Mouse (Mus musculus) CH12.LX (cell line): ENCODE measurements around the gene Hmces. TPM values are rescaled to one million over a fixed set of nuclear protein-coding genes. Genes with fewer than 3 reads are reported as not detected.

Experiments
- DNase-seq: peaks from one replicate; pipeline ENCODE4 v3.0.0-alpha.2; 2013; ENCODE audit errors: extremely low read depth
- H3K27ac ChIP-seq: 2 replicates; pipeline ENCODE4 v1.5.1; 2012; ENCODE audit warnings: low read depth, mild to moderate bottlenecking, control low read depth, moderate library complexity; ENCODE audit not compliant: insufficient read depth
- H3K27me3 ChIP-seq: replicated peaks from 2 replicates; pipeline ENCODE3; 2012; ENCODE audit warnings: inconsistent platforms
- H3K36me3 ChIP-seq, 2 experiments: replicated peaks in 1 of 2; 2 replicates each; pipeline versions ENCODE3 to v1.6.1; 2012; ENCODE audit warnings: inconsistent platforms in 1 of 2, low read length in 1 of 2, mild to moderate bottlenecking in 1 of 2, mixed read lengths in 1 of 2, moderate library complexity in 1 of 2; ENCODE audit not compliant: control insufficient read depth in 1 of 2, insufficient read depth in 1 of 2
- H3K4me1 ChIP-seq, 2 experiments: 2 replicates each; pipeline ENCODE4 v1.6.1; 2012; ENCODE audit warnings: inconsistent platforms in 1 of 2, moderate library complexity in 1 of 2; ENCODE audit not compliant: insufficient read depth in 2 of 2, control insufficient read depth in 1 of 2
- H3K4me2 ChIP-seq: 2 replicates; pipeline ENCODE4 v1.6.1; 2012; ENCODE audit warnings: low read depth, mild to moderate bottlenecking, control low read depth; ENCODE audit not compliant: poor library complexity, insufficient read depth, severe bottlenecking
- H3K4me3 ChIP-seq, 3 experiments: fragments of 150-350 bp in 1 of 3; sonication (generic) in 1 of 3; replicated peaks in 1 of 3; 2 replicates each; pipeline versions ENCODE3 to v1.5.1; 2011 to 2012; ENCODE audit warnings: low read depth in 2 of 3, low read length in 2 of 3, mild to moderate bottlenecking in 2 of 3, moderate library complexity in 2 of 3, control low read depth in 1 of 3, improper control_type of control experiment in 1 of 3, inconsistent platforms in 1 of 3, mixed read lengths in 1 of 3; ENCODE audit not compliant: poor library complexity in 1 of 3
- H3K79me2 ChIP-seq: replicated peaks from 2 replicates; pipeline ENCODE4 v1.6.1; 2012; ENCODE audit warnings: mild to moderate bottlenecking, moderate library complexity; ENCODE audit not compliant: control insufficient read depth, poor library complexity, insufficient read depth, severe bottlenecking; ENCODE audit errors: extremely low read depth
- H3K9ac ChIP-seq: 2 replicates; pipeline ENCODE4 v1.6.1; 2012; ENCODE audit warnings: low read depth, mild to moderate bottlenecking, control low read depth, moderate library complexity; ENCODE audit not compliant: insufficient read depth
- H3K9me3 ChIP-seq: replicated peaks from 2 replicates; pipeline ENCODE3; 2012; ENCODE audit warnings: low read length, inconsistent platforms, mixed read lengths
- BHLHE40 ChIP-seq: IDR thresholded peaks from 2 replicates; pipeline ENCODE4 v1.6.1; 2011; ENCODE audit warnings: mild to moderate bottlenecking, low read depth, low read length, improper control_type of control experiment
- CHD1 ChIP-seq: IDR thresholded peaks from 2 replicates; pipeline ENCODE4 v1.6.1; 2012; ENCODE audit warnings: low read depth, low read length, improper control_type of control experiment, inconsistent platforms
- CHD2 ChIP-seq: IDR thresholded peaks from 2 replicates; pipeline ENCODE4 v1.6.1; 2011; ENCODE audit warnings: low read length, improper control_type of control experiment
- JUN ChIP-seq: IDR thresholded peaks from 2 replicates; pipeline ENCODE4 v1.6.1; 2011; ENCODE audit warnings: low read depth, mild to moderate bottlenecking, low read length, improper control_type of control experiment, moderate library complexity; ENCODE audit not compliant: insufficient read depth
- JUND ChIP-seq: conservative IDR thresholded peaks from 2 replicates; pipeline ENCODE4 v1.6.1; 2011; ENCODE audit warnings: low read depth, low read length, improper control_type of control experiment
- MAZ ChIP-seq: IDR thresholded peaks from 2 replicates; pipeline ENCODE4 v1.6.1; 2012; ENCODE audit warnings: low read depth, mild to moderate bottlenecking, inconsistent platforms, low read length, improper control_type of control experiment, moderate library complexity
- NELFE ChIP-seq: IDR thresholded peaks from 2 replicates; pipeline ENCODE4 v1.6.1; 2011; ENCODE audit warnings: low read depth, low read length, improper control_type of control experiment
- NRF1 ChIP-seq: IDR thresholded peaks from 2 replicates; pipeline ENCODE4 v1.6.1; 2014; ENCODE audit warnings: low read depth, mild to moderate bottlenecking, inconsistent platforms, low read length, improper control_type of control experiment, moderate library complexity
- RAD21 ChIP-seq: IDR thresholded peaks from 2 replicates; pipeline ENCODE4 v1.6.1; 2011; ENCODE audit warnings: low read depth, mild to moderate bottlenecking, low read length, improper control_type of control experiment, moderate library complexity
- SIN3A ChIP-seq: IDR thresholded peaks from 2 replicates; pipeline ENCODE4 v1.6.1; 2012; ENCODE audit warnings: low read length, improper control_type of control experiment, inconsistent platforms
- SMC3 ChIP-seq: IDR thresholded peaks from 2 replicates; pipeline ENCODE4 v1.6.1; 2011; ENCODE audit warnings: low read depth, low read length, improper control_type of control experiment
- TBP ChIP-seq: conservative IDR thresholded peaks from 2 replicates; pipeline ENCODE4 v1.6.1; 2011; ENCODE audit warnings: low read depth, low read length, improper control_type of control experiment
- TCF12 ChIP-seq: IDR thresholded peaks from 2 replicates; pipeline ENCODE4 v1.6.1; 2014; ENCODE audit warnings: low read depth, mild to moderate bottlenecking, inconsistent platforms, low read length, improper control_type of control experiment
- USF1 ChIP-seq: IDR thresholded peaks from 2 replicates; pipeline ENCODE4 v1.6.1; 2014; ENCODE audit warnings: low read depth, mild to moderate bottlenecking, inconsistent platforms, low read length, improper control_type of control experiment
- ZMIZ1 ChIP-seq: IDR thresholded peaks from 2 replicates; pipeline ENCODE4 v1.6.1; 2012; ENCODE audit warnings: low read depth, mild to moderate bottlenecking, inconsistent platforms, low read length, improper control_type of control experiment
- ZNF384 ChIP-seq: IDR thresholded peaks from 2 replicates; pipeline ENCODE4 v1.6.1; 2012; ENCODE audit warnings: low read depth, low read length, improper control_type of control experiment, inconsistent platforms
- dilution Hi-C: fragments of 300-500 bp; cut with MboI; formaldehyde crosslinking; loops from 2 replicates; pipeline ENCODE4 v1.14.3; 2020; ENCODE audit warnings: low sequenced_read_pairs; ENCODE audit not compliant: extremely low pct_unique_long_range_greater_than_20kb, extremely low pct_ligation_motif_present
- in situ Hi-C: fragments of 300-500 bp; cut with MboI; formaldehyde crosslinking; loops from 3 replicates; pipeline ENCODE4 v1.14.3; 2019; ENCODE audit warnings: low sequenced_read_pairs, low pct_ligation_motif_present, low pct_unique_long_range_greater_than_20kb, mixed read lengths
- polyA plus RNA-seq: library from polyadenylated mRNA; unstranded; fragments of >175 nt; gene quantifications from 2 replicates; pipeline ENCODE4 v1.2.1, GENCODE M21; 2012; ENCODE audit warnings: low read depth; ENCODE audit not compliant: insufficient read length
- total RNA-seq, 2 experiments: library from RNA; depleted of rRNA; stranded (reverse); fragments of 300-350 nt in 1 of 2; fragments of >200 nt in 1 of 2; gene quantifications; 2 replicates each; pipeline ENCODE4 v1.2.3; 2012 to 2014

The Hmces gene
- total and polyA plus RNA-seq, 3 experiments = 0.31 to 11.8 (median 0.99) TPM

DNA sequence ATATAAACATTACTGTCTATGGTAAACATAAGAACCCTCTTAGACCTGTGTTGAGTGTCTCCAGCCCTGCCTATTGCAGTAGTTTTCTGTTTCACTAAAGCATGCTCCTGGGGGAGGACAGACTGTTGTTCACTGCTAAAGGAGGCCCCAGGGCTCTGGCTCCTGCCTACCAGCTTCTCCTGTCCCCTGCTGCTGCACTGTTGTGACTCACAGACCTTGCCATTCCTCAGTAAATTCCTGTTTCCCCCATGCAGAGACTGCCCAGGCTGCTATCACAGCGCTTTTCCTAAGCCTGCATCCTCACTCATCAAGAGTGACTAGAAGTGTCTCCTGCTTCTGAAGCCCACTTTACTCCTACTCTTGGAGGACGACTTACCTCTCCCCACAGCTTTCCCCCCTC lies 56.3 kb downstream of the Hmces start:
- no peaks in the 10 kb centered on the region for H3K9me3 ChIP-seq
- no peak overlapping the region for H3K4me3 ChIP-seq
- dilution Hi-C loops = no loop called here
- peaks cover 2% of the 10 kb centered on the region for H3K27me3 ChIP-seq
- no peak for DNase-seq
- H3K79me2 ChIP-seq = no peaks in the 10 kb centered on the region
- no peak overlapping the region for H3K27ac ChIP-seq
- H3K4me2 ChIP-seq = no peak overlapping the region
- TF ChIP-seq ZNF384 = no peak
- TF ChIP-seq CHD1 = no peak
- no peak for TF ChIP-seq TBP
- no peak for TF ChIP-seq SIN3A
- no peak for TF ChIP-seq MAZ
- no peak for TF ChIP-seq USF1
- TF ChIP-seq RAD21 = no peak
- no peak for TF ChIP-seq NRF1
- no peak for TF ChIP-seq JUND
- H3K9ac ChIP-seq = no peak overlapping the region
- in situ Hi-C loops = no loop called here
- H3K36me3 ChIP-seq = no peaks in the 10 kb centered on the region
- no peaks in the 10 kb centered on the region for H3K4me1 ChIP-seq

DNA sequence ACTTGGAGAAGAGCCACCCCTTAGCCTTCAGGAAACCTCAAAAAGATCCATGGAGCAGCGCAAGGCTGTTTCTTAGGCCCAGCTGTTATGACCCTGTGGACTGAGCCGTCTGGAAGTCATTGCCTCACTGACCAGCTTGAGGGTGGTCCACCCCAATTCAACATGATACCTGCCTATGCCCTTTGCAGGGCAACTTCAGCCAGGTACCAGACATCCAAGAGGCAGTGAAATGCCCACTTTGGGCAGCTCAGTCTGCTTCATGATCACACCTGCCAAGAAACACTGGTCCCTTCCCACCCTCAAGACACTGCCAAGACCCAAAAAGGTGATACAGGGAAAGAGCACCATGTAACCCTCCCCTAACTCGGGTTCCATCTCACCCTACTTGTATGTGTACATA lies 66.0 kb downstream of the Hmces start:
- DNase-seq = no peak
- no peak overlapping the region for H3K9ac ChIP-seq
- H3K9me3 ChIP-seq = peaks cover 12% of the 10 kb centered on the region
- H3K4me2 ChIP-seq = no peak overlapping the region
- H3K27me3 ChIP-seq = peaks cover 5% of the 10 kb centered on the region
- in situ Hi-C loops (loop anchor here (5.0 kb wide), 1 partner anchor 32 kb away; no protein-coding TSS in a partner anchor), dilution Hi-C loops (no loop called here)
- H3K4me1 ChIP-seq = peaks cover 4 to 11% of the 10 kb centered on the region in 2 experiments; a peak in 2 of 4 replicates
- TF ChIP-seq CHD2 = no peak
- TF ChIP-seq JUN = no peak
- TF ChIP-seq SIN3A = no peak
- TF ChIP-seq TCF12 = no peak
- TF ChIP-seq SMC3 = no peak
- no peak for TF ChIP-seq ZMIZ1
- no peak for TF ChIP-seq MAZ
- no peak for TF ChIP-seq BHLHE40
- no peak for TF ChIP-seq NELFE
- H3K36me3 ChIP-seq = no peaks in the 10 kb centered on the region
- no peak overlapping the region for H3K27ac ChIP-seq
- H3K79me2 ChIP-seq = no peaks in the 10 kb centered on the region
- no peak overlapping the region for H3K4me3 ChIP-seq
